Mouse (Mus musculus): ENCODE measurements around the gene Zbtb39. TPM values are rescaled to one million over a fixed set of nuclear protein-coding genes. Genes with fewer than 3 reads are reported as not detected.
"Not testable (repeated sequence)": the region's sequence is repeated elsewhere in the genome, so short reads cannot be mapped to it uniquely, and the experiment has no call there.

Gene Zbtb39
- total RNA-seq, 2 experiments from 2014 or later, result 6.3 to 6.6 TPM

- DNase-seq (ENCODE audit: low spot score), result not testable (repeated sequence)
These were observed 46.1 kb downstream of the Zbtb39 start for GRCm38 (mm10) chr10:127785411-127785810.

Other genes with a start within 250 kb of the Zbtb39 start
- gene Stac3, start 237.9 kb upstream of the Zbtb39 start, total RNA-seq (2021), result 100 to 1,000 TPM; 381 to 402 TPM
- gene Ndufa4l2, start 224.6 kb upstream of the Zbtb39 start, total RNA-seq (2021), result 10 to 100 TPM; 10.1 to 13.7 TPM
- gene Shmt2, start 217.1 kb upstream of the Zbtb39 start, total RNA-seq (2021), result 10 to 100 TPM; 25.8 to 25.9 TPM
- under 1 TPM; 0.14 to 0.36 TPM for gene Nxph4, start 205.0 kb upstream of the Zbtb39 start, total RNA-seq (2021)
- gene Lrp1, start 118.4 kb upstream of the Zbtb39 start, total RNA-seq (2021), result 10 to 100 TPM; 40.8 to 43.4 TPM
- gene Stat6, start 96.6 kb upstream of the Zbtb39 start, total RNA-seq (2021), result 10 to 100 TPM; 16.0 to 17.9 TPM
- gene Nemp1, start 72.6 kb upstream of the Zbtb39 start, total RNA-seq (2021), result 1 to 10 TPM; 2.5 to 2.7 TPM
- gene Nab2, start 71.0 kb upstream of the Zbtb39 start, total RNA-seq (2021), result 1 to 10 TPM; 3.4 to 3.5 TPM
- not detected for gene Myo1a, start 34.4 kb upstream of the Zbtb39 start, total RNA-seq (2021)
- gene Tac2, start 15.1 kb upstream of the Zbtb39 start, total RNA-seq (2021), result not detected
- gene Gpr182, start 12.2 kb downstream of the Zbtb39 start, total RNA-seq (2021), result under 1 TPM; 0.14 to 0.25 TPM
- gene Rdh1, start 20.2 kb downstream of the Zbtb39 start, total RNA-seq (2021), result not detected
- under 1 TPM; 0.30 to 0.31 TPM for gene Rdh16f1, start 20.2 kb downstream of the Zbtb39 start, total RNA-seq (2021)
- gene Rdh9, start 36.8 kb downstream of the Zbtb39 start, total RNA-seq (2021), result not detected
- gene Rdh16, start 61.6 kb downstream of the Zbtb39 start, total RNA-seq (2021), result under 1 TPM in 1 of 2 experiments, not detected in 1; 0.11 TPM
- not detected for gene Rdh19, start 110.4 kb downstream of the Zbtb39 start, total RNA-seq (2021)
- not detected for gene Rdh16f2, start 126.9 kb downstream of the Zbtb39 start, total RNA-seq (2021)
- gene Rdh7, start 149.3 kb downstream of the Zbtb39 start, total RNA-seq (2021), result under 1 TPM in 1 of 2 experiments, not detected in 1; 0.38 TPM
- not detected for gene Sdr9c7, start 159.0 kb downstream of the Zbtb39 start, total RNA-seq (2021)